Mouse (Mus musculus) limb, embryonic 10.5 days (tissue): ENCODE results near the gene Atp8b3. TPM values are rescaled to one million over a fixed set of nuclear protein-coding genes. Genes with fewer than 3 reads are reported as not detected.

Source experiments
- DNase-seq: peaks from one replicate; pipeline ENCODE4 v3.0.0-alpha.2; 2017; ENCODE audit warnings: low spot score
- H3K27ac ChIP-seq: fragments of 300-500 bp; sonication (generic); 2 replicates; pipeline ENCODE4 v1.5.1; 2016; ENCODE audit warnings: mild to moderate bottlenecking
- H3K27me3 ChIP-seq: fragments of 300-500 bp; sonication (generic); 2 replicates; pipeline ENCODE4 v1.6.1; 2016; ENCODE audit warnings: low read depth, mild to moderate bottlenecking; ENCODE audit not compliant: poor library complexity, severe bottlenecking
- H3K36me3 ChIP-seq: fragments of 300-500 bp; sonication (generic); 2 replicates; pipeline ENCODE4 v1.6.1; 2016; ENCODE audit warnings: mild to moderate bottlenecking, moderate library complexity
- H3K4me1 ChIP-seq: fragments of 300-500 bp; sonication (generic); 2 replicates; pipeline ENCODE4 v1.6.1; 2016
- H3K4me3 ChIP-seq: fragments of 300-500 bp; sonication (generic); 2 replicates; pipeline ENCODE4 v1.5.1; 2016; ENCODE audit warnings: mild to moderate bottlenecking, moderate library complexity
- H3K9me3 ChIP-seq: fragments of 300-500 bp; sonication (generic); replicated peaks from 2 replicates; pipeline ENCODE4 v1.6.1; 2016; ENCODE audit warnings: mild to moderate bottlenecking
- WGBS: fragments of 180-500 bp; shearing (Covaris S2); methylation state at CpG from one replicate; pipeline ENCODE4 v1.1.7; 2016; 5-methylcytosine and 5-hydroxymethylcytosine counted together
- polyA plus RNA-seq: library from polyadenylated mRNA; unstranded; fragments of >200 nt; fragmentation: Nextera tagmentation; extraction: Ambion mirVana; gene quantifications from 2 replicates; pipeline ENCODE4 v1.2.1, GENCODE M21; 2016

Gene Atp8b3
- polyA plus RNA-seq, 1 experiment from 2014 or later, result 0.26 TPM

DNA sequence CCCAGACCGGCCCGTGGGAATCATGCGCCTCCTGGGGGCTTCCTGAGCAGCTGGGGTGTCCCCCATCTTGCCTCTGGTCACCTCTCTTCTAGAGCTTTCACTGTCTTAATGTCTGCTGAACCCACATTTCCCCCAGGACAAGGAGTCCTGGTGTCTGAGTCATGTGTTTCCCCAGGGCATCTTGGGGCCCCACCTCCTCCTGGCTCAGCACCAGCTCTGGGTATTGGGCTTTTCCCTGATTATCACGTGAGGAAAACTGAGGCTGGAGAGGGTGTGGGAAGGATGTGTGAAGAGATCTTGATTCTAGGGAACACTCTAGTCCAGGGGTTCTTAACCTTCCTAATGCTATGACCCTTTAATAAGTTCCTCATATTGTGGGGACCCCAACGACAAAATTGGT lies 744 bp downstream of the Atp8b3 start:
- Histone ChIP-seq H3K27me3 (peaks cover 57% of the 10 kb centered on the region), H3K27ac (no peak overlapping the region), H3K36me3 (peaks cover 25% of the 10 kb centered on the region), H3K4me3 (no peak overlapping the region), H3K9me3 (no peaks in the 10 kb centered on the region), H3K4me1 (peaks cover 27% of the 10 kb centered on the region)
- DNase-seq, result no peak
- WGBS, result 53% methylated on average over 5 of the region's 5 CpGs

DNA sequence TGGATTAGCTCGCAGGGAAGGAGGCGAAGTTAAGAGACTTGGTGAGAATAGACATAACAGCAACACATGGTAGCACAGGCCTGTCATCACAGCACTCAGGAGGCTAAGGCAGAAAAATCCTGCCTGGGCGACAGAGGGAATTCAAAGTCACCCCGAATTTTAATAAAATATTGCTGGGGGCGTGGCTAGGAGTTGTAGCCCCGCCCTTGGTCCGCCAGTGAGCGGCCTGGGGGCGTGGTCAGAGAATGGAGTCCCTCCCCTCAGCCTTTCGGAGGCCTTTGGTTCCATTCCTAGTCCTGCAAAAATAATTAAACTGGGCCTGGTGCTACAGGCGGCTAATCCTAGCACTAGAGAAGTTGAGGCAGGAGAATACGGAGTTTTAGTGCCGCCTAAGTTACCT lies 3.2 kb downstream of the Atp8b3 start:
- WGBS, result 6% methylated on average over 13 of the region's 13 CpGs
- DNase-seq, result no peak
- no peak overlapping the region for H3K4me3 ChIP-seq

DNA sequence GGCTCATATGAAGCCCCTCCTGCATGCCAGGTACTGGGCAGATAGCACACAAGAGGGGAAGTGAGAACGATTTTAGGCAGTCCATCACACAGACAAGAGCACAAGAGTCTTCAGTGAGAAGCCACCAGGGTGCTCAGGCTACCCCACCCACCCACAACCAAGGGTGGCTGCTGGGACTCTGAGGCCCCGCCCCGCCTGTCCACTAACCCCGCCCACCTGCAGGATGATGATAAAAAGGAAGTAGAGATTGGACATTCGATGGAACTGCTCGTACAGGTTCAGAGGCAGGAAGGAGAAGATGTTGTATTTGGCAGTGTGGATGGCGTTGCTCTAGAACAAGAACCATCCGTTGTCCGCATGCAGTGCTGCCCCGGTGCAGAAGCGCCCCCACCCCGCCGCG lies 3.9 kb downstream of the Atp8b3 start:
- WGBS, result 18% methylated on average over 14 of the region's 14 CpGs
- Histone ChIP-seq H3K36me3 (no peaks in the 10 kb centered on the region), H3K27ac (no peak overlapping the region), H3K4me3 (no peak overlapping the region), H3K27me3 (peaks cover 61% of the 10 kb centered on the region), H3K9me3 (no peaks in the 10 kb centered on the region), H3K4me1 (peaks cover 27% of the 10 kb centered on the region)
- DNase-seq, result no peak

More for the DNA sequence above, 3.2 kb downstream of the Atp8b3 start:
- no peaks in the 10 kb centered on the region for H3K9me3 ChIP-seq
- 0 out of 2 replicates have a peak, but pooled peaks cover 1% of the 10 kb centered on the region for H3K36me3 ChIP-seq
- peaks cover 27% of the 10 kb centered on the region for H3K4me1 ChIP-seq
- H3K27ac ChIP-seq, result no peak overlapping the region
- peaks cover 61% of the 10 kb centered on the region for H3K27me3 ChIP-seq

- no peak overlapping the region for H3K4me3 ChIP-seq
- H3K4me1 ChIP-seq, result peaks cover 22% of the 10 kb centered on the region
- H3K27ac ChIP-seq, result no peak overlapping the region
- WGBS, result 15% methylated on average over 7 of the region's 7 CpGs
- DNase-seq, result no peak
- H3K27me3 ChIP-seq, result peaks cover 55% of the 10 kb centered on the region
- no peaks in the 10 kb centered on the region for H3K36me3 ChIP-seq
- no peaks in the 10 kb centered on the region for H3K9me3 ChIP-seq
These were observed 5.2 kb downstream of the Atp8b3 start for GRCm38 (mm10) chr10:80533704-80534103.

- peaks cover 51% of the 10 kb centered on the region for H3K27me3 ChIP-seq
- WGBS, result 86% methylated on average over 11 of the region's 11 CpGs
- H3K9me3 ChIP-seq, result no peaks in the 10 kb centered on the region
- no peak for DNase-seq
- H3K27ac ChIP-seq, result no peak overlapping the region
- no peaks in the 10 kb centered on the region for H3K36me3 ChIP-seq
- peaks cover 20% of the 10 kb centered on the region for H3K4me1 ChIP-seq
- H3K4me3 ChIP-seq, result no peak overlapping the region; the same call in 1 of the 2 replicates
These were observed 6.1 kb downstream of the Atp8b3 start for GRCm38 (mm10) chr10:80532783-80533182.

GRCm38 (mm10) chr10:80526172-80526571 lies 12.8 kb downstream of the Atp8b3 start:
- WGBS, result 22% methylated on average over 9 of the region's 9 CpGs
- no peak overlapping the region for H3K27ac ChIP-seq
- H3K27me3 ChIP-seq, result peaks cover 12% of the 10 kb centered on the region
- peaks cover 17% of the 10 kb centered on the region for H3K4me1 ChIP-seq
- no peaks in the 10 kb centered on the region for H3K36me3 ChIP-seq
- H3K9me3 ChIP-seq, result no peaks in the 10 kb centered on the region
- H3K4me3 ChIP-seq, result peak overlapping the region; percentile 34
- DNase-seq, result peak; percentile 53

DNA sequence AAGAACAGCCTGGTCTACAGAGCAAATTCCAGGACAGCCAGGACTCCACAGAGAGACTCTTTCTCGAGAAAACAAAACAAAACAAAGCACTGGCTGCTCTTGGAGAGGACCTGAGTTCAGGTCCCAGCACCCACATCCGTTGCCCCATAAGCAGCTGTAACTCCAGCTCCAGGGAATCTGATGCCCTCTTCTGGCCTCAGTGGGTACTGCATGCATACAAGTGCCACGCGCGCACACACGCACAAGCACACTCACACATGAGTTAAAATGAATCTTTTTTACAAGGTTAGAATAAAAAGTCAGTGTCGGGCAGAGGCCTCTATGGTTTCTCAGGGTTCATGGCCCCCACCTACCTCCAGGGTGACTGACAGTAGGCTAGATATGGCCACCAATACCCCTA lies 15.6 kb downstream of the Atp8b3 start:
- WGBS, result 93% methylated on average over 7 of the region's 7 CpGs
- Histone ChIP-seq H3K36me3 (no peaks in the 10 kb centered on the region), H3K4me1 (peaks cover 17% of the 10 kb centered on the region), H3K27ac (no peak overlapping the region), H3K27me3 (peaks cover 9% of the 10 kb centered on the region), H3K4me3 (no peak overlapping the region), H3K9me3 (no peaks in the 10 kb centered on the region)
- no peak for DNase-seq

DNA sequence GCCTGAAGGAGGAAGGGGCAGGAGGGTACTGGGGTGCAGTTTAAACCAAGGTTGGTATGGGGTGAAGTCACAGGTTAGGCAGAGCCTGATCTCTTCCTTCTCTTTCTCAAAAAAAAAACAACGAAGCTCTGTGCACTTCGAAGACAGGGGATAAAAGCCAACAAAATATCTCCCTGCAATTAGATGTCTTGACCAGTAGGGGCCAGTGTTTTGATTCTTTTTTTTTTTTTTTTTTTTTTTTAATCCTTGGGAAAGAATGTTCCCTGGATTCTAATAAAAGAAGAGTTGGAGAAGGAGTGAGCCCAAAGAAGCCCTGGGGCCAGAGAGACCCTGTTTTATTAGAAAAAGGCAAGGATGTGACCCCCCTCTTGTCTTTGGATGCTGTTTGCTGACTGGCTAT lies 19.6 kb downstream of the Atp8b3 start:
- no peak for DNase-seq
- Histone ChIP-seq H3K27me3 (peaks cover 26% of the 10 kb centered on the region), H3K4me1 (peaks cover 3% of the 10 kb centered on the region), H3K4me3 (no peak overlapping the region), H3K27ac (no peak overlapping the region), H3K9me3 (no peaks in the 10 kb centered on the region), H3K36me3 (no peaks in the 10 kb centered on the region)
- WGBS, result 79% methylated on average over 2 of the region's 2 CpGs

DNA sequence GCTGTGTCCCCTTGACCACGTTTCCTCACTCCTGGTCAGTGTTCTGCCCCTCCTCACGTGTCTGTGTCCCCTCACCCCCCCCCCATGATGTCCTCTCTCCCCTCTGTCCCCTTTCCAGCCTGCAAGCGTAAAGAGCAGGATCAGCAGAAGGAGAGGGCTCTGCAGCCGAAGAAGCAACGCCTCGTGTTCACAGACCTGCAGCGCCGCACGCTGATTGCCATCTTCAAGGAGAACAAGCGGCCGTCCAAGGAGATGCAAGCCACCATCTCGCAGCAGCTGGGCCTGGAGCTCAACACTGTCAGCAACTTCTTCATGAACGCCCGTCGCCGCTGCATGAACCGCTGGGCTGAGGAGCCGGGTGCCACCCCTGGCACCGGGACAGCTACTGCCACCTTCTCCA lies 25.2 kb downstream of the Atp8b3 start:
- no peak for DNase-seq
- no peaks in the 10 kb centered on the region for H3K9me3 ChIP-seq
- peak overlapping the region; percentile 31; the same call in 1 of the 2 replicates for H3K27ac ChIP-seq
- whole genome bisulfite sequencing, result 9% methylated on average over 19 of the region's 19 CpGs
- peaks cover 79% of the 10 kb centered on the region for H3K27me3 ChIP-seq
- peak overlapping the region; percentile 22; the same call in 1 of the 2 replicates for H3K4me3 ChIP-seq
- no peaks in the 10 kb centered on the region for H3K36me3 ChIP-seq
- peaks cover 23% of the 10 kb centered on the region for H3K4me1 ChIP-seq

GRCm38 (mm10) chr10:80510273-80510660 lies 28.7 kb downstream of the Atp8b3 start:
- 52% methylated on average over 10 of the region's 10 CpGs for WGBS
- no peaks in the 10 kb centered on the region for H3K36me3 ChIP-seq
- H3K27ac ChIP-seq, result no peak overlapping the region
- no peaks in the 10 kb centered on the region for H3K9me3 ChIP-seq
- H3K4me3 ChIP-seq, result no peak overlapping the region
- peaks cover 25% of the 10 kb centered on the region for H3K4me1 ChIP-seq
- H3K27me3 ChIP-seq, result peaks cover 98% of the 10 kb centered on the region
- DNase-seq, result no peak

GRCm38 (mm10) chr10:80509412-80510272 lies 29.3 kb downstream of the Atp8b3 start:
- WGBS, result 9% methylated on average over 20 of the region's 20 CpGs
- Histone ChIP-seq H3K36me3 (no peaks in the 10 kb centered on the region), H3K4me1 (peaks cover 25% of the 10 kb centered on the region), H3K4me3 (peak overlapping the region; percentile 44), H3K27me3 (peaks cover 98% of the 10 kb centered on the region), H3K9me3 (no peaks in the 10 kb centered on the region), H3K27ac (no peak overlapping the region)
- DNase-seq, result peak; percentile 84

- under 1% methylated on average over 11 of the region's 11 CpGs for WGBS
- no peaks in the 10 kb centered on the region for H3K36me3 ChIP-seq
These were observed 32.7 kb downstream of the Atp8b3 start for GRCm38 (mm10) chr10:80506222-80506621.

DNA sequence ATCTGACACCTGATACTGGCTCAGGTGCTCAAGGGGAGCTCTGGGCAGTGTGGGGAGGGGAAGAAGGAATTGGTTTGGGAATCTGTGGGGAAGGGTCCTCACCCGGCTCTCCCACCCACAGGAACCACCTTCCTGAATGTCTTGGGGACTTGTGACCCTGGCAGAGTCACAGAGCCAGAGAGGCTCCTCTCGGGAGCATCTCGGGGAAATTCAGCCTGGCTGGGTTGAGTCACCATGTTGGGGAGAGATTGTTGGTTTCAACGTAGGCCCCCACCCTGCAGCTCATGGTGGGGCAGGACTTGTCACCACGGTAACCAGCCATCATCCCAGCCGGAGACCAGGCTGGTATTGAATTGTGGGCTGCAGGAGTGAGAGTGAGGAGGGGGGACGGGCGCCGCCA lies 34.2 kb downstream of the Atp8b3 start:
- DNase-seq, result no peak
- Histone ChIP-seq H3K9me3 (no peaks in the 10 kb centered on the region), H3K36me3 (no peaks in the 10 kb centered on the region), H3K27me3 (peaks cover 98% of the 10 kb centered on the region), H3K27ac (no peak overlapping the region), H3K4me3 (no peak overlapping the region), H3K4me1 (peaks cover 28% of the 10 kb centered on the region)
- WGBS, result 6% methylated on average over 9 of the region's 9 CpGs

More at GRCm38 (mm10) chr10:80506222-80506621, 32.7 kb downstream of the Atp8b3 start:
- no peak overlapping the region for H3K4me3 ChIP-seq
- no peaks in the 10 kb centered on the region for H3K9me3 ChIP-seq
- DNase-seq, result peak; percentile 88
- H3K4me1 ChIP-seq, result peaks cover 24% of the 10 kb centered on the region
- peaks cover 98% of the 10 kb centered on the region for H3K27me3 ChIP-seq
- no peak overlapping the region for H3K27ac ChIP-seq
